Mouse (Mus musculus) heart, adult 2 months (tissue): ENCODE measurements around the gene Sesn2. TPM values are rescaled to one million over a fixed set of nuclear protein-coding genes. Genes with fewer than 3 reads are reported as not detected.

Experiments used
- DNase-seq, 2 experiments: peaks; one replicate each; pipeline ENCODE4 v3.0.0; 2021
- H3K27ac ChIP-seq: fragments of 200-600 bp; 2 replicates; pipeline ENCODE4 v1.8.1; 2022
- H3K27me3 ChIP-seq: fragments of 200-500 bp; 2 replicates; pipeline ENCODE4 v1.6.1; 2012; ENCODE audit warnings: mild to moderate bottlenecking, low read length, inconsistent platforms, mixed read lengths; ENCODE audit not compliant: control insufficient read depth, insufficient read depth
- H3K36me3 ChIP-seq: fragments of 200-500 bp; 2 replicates; pipeline ENCODE4 v1.6.1; 2012; ENCODE audit warnings: low read length, inconsistent platforms; ENCODE audit not compliant: control insufficient read depth, insufficient read depth
- H3K4me1 ChIP-seq: fragments of 200-500 bp; 2 replicates; pipeline ENCODE4 v1.6.1; 2011; ENCODE audit warnings: low read length; ENCODE audit not compliant: control insufficient read depth, insufficient read depth
- H3K4me3 ChIP-seq: fragments of 200-600 bp; 2 replicates; pipeline ENCODE4 v1.8.1; 2022
- H3K79me2 ChIP-seq: fragments of 200-500 bp; replicated peaks from 2 replicates; pipeline ENCODE4 v1.6.1; 2012; ENCODE audit warnings: mild to moderate bottlenecking, inconsistent platforms, low read length, moderate library complexity, mixed read lengths; ENCODE audit not compliant: control insufficient read depth, insufficient read depth
- H3K9ac ChIP-seq: fragments of 200-500 bp; 2 replicates; pipeline ENCODE4 v1.6.1; 2012; ENCODE audit warnings: low read depth, mild to moderate bottlenecking, control low read depth, inconsistent platforms, low read length, mixed read lengths
- CTCF ChIP-seq: fragments of 200-600 bp; IDR thresholded peaks from 2 replicates; pipeline ENCODE4 v1.8.1; 2022; ENCODE audit warnings: antibody characterized with exemption, mild to moderate bottlenecking, moderate library complexity
- EP300 ChIP-seq: fragments of 200-500 bp; IDR thresholded peaks from 2 replicates; pipeline ENCODE4 v1.6.1; 2011; ENCODE audit warnings: low read depth, low read length, control low read depth; ENCODE audit not compliant: insufficient read depth
- POLR2A ChIP-seq: fragments of 200-500 bp; IDR thresholded peaks from 2 replicates; pipeline ENCODE4 v1.6.1; 2011; ENCODE audit warnings: mild to moderate bottlenecking, low read depth, low read length, control low read depth; ENCODE audit not compliant: insufficient read depth
- WGBS: fragments of 180-500 bp; shearing (Covaris S2); methylation state at CpG from one replicate; pipeline ENCODE4 v1.1.7; 2018; 5-methylcytosine and 5-hydroxymethylcytosine counted together
- intact Hi-C: fragments of 180-260 bp; cut with DNase I; formaldehyde crosslinking; loops from one replicate; pipeline ENCODE4 v1.15.1; 2025
- polyA plus RNA-seq: library from polyadenylated mRNA; depleted of rRNA; stranded (reverse); fragments of >200 nt; gene quantifications from 2 replicates; pipeline ENCODE4 v1.2.3, GENCODE M21; 2012
- total RNA-seq, 2 experiments: library from RNA; stranded (reverse); gene quantifications; 2 replicates each; pipeline ENCODE4 v1.2.3; 2021

Gene Sesn2
- total and polyA plus RNA-seq, 3 experiments: 2.5 to 3.4 (median 3.3) TPM

GRCm38 (mm10) chr4:132541413-132541812 lies 31.1 kb upstream of the Sesn2 start:
- no peak for TF ChIP-seq POLR2A
- no peak for TF ChIP-seq CTCF
- no peak for TF ChIP-seq EP300
- H3K27ac ChIP-seq: no peak overlapping the region
- no peaks in the 10 kb centered on the region for H3K27me3 ChIP-seq
- H3K9ac ChIP-seq: no peak overlapping the region
- intact Hi-C loops: no loop called here
- no peak overlapping the region for H3K4me3 ChIP-seq
- H3K79me2 ChIP-seq: peaks cover 5% of the 10 kb centered on the region
- H3K36me3 ChIP-seq: peaks cover 10% of the 10 kb centered on the region
- H3K4me1 ChIP-seq: peaks cover 5% of the 10 kb centered on the region
- 72% methylated on average over 4 of the region's 4 CpGs for WGBS
- DNase-seq: no peak

GRCm38 (mm10) chr4:132539481-132539880 lies 29.2 kb upstream of the Sesn2 start:
- WGBS: 80% methylated on average over 5 of the region's 5 CpGs
- peaks cover 10% of the 10 kb centered on the region for H3K36me3 ChIP-seq
- intact Hi-C loops: no loop called here

GRCm38 (mm10) chr4:132535406-132536121 lies 25.3 kb upstream of the Sesn2 start, which contains the start of gene Dnajc8:
Dnajc8 (plus strand) TSS chr4:132535550.
- peaks cover 6% of the 10 kb centered on the region for H3K4me1 ChIP-seq
- under 1% methylated on average over 60 of the region's 60 CpGs for WGBS
- peak within 1 kb of the TSS; percentile 84 for H3K27ac ChIP-seq
- peak; percentile 94 to 97 for DNase-seq
- no peaks in the 10 kb centered on the region for H3K27me3 ChIP-seq
- TF ChIP-seq POLR2A (peak; percentile 89), CTCF (no peak), EP300 (peak; percentile 58; the same call in 1 of the 2 replicates)
- intact Hi-C loops: no loop called here
- H3K4me3 ChIP-seq: peak within 1 kb of the TSS; percentile 100
- peak within 1 kb of the TSS; percentile 88 for H3K9ac ChIP-seq
- H3K79me2 ChIP-seq: peaks cover 10% of the 10 kb centered on the region
- H3K36me3 ChIP-seq: peaks cover 6% of the 10 kb centered on the region

More at GRCm38 (mm10) chr4:132539481-132539880, 29.2 kb upstream of the Sesn2 start:
- TF ChIP-seq EP300: no peak
- TF ChIP-seq CTCF: no peak
- TF ChIP-seq POLR2A: no peak
- H3K27ac ChIP-seq: no peak overlapping the region
- no peak overlapping the region for H3K9ac ChIP-seq
- no peaks in the 10 kb centered on the region for H3K27me3 ChIP-seq
- H3K4me3 ChIP-seq: no peak overlapping the region
- H3K4me1 ChIP-seq: peaks cover 6% of the 10 kb centered on the region
- H3K79me2 ChIP-seq: peaks cover 10% of the 10 kb centered on the region
- DNase-seq: no peak

- Histone ChIP-seq H3K79me2 (peaks cover 8% of the 10 kb centered on the region), H3K9ac (peak within 1 kb of the TSS; percentile 90), H3K36me3 (peaks cover 5% of the 10 kb centered on the region), H3K27ac (peak within 1 kb of the TSS; percentile 71), H3K4me3 (peak within 1 kb of the TSS; percentile 90), H3K27me3 (no peaks in the 10 kb centered on the region), H3K4me1 (peaks cover 6% of the 10 kb centered on the region)
- intact Hi-C loops: loop anchor here (2.0 kb wide), 1 partner anchor 18 kb away; no protein-coding TSS in a partner anchor
- TF ChIP-seq EP300 (0 out of 2 replicates have a peak, but pooled peaks have one; percentile 37), CTCF (no peak), POLR2A (peak; percentile 93)
- peak; percentile 89 to 93 for DNase-seq
- under 1% methylated on average over 60 of the region's 63 CpGs for WGBS
Observed at GRCm38 (mm10) chr4:132532981-132533916, 22.9 kb upstream of the Sesn2 start, which contains the start of gene Atpif1. Atpif1 (minus strand) TSS chr4:132533659.

- Histone ChIP-seq H3K9ac (peak overlapping the region; percentile 90), H3K4me1 (peaks cover 6% of the 10 kb centered on the region), H3K27ac (peak overlapping the region; percentile 71), H3K4me3 (peak overlapping the region; percentile 90), H3K27me3 (no peaks in the 10 kb centered on the region), H3K36me3 (peaks cover 4% of the 10 kb centered on the region; the same call in 1 of the 2 replicates), H3K79me2 (peaks cover 6% of the 10 kb centered on the region)
- 4% methylated on average over 5 of the region's 5 CpGs for WGBS
- DNase-seq: peak; percentile 28 to 34
- TF ChIP-seq CTCF: no peak
- intact Hi-C loops: loop anchor here (2.0 kb wide), 1 partner anchor 18 kb away; no protein-coding TSS in a partner anchor
Observed at GRCm38 (mm10) chr4:132532496-132532895, 22.2 kb upstream of the Sesn2 start.
